Mouse (Mus musculus): ENCODE measurements at regions not wholly inside any gene's neighbourhood (a gene's known extent, or its start where the extent isn't known, plus 50 kb on each side); places are given as distances from the start of the nearest gene placed in this dataset.

- H3K4me2 ChIP-seq (ENCODE audit: low read length): no peak overlapping the region
- H3K9me3 ChIP-seq (ENCODE audit: control insufficient read depth, low read length): no peaks in the 10 kb centered on the region
- no peaks in the 10 kb centered on the region for H3K36me3 ChIP-seq (ENCODE audit: control insufficient read depth, insufficient read depth, low read length)
- H3K27me3 ChIP-seq (ENCODE audit: control insufficient read depth, insufficient read depth, low read length): no peaks in the 10 kb centered on the region
- ATAC-seq (ENCODE audit: low FRiP score, low TSS enrichment) (no peak), DNase-seq (no peak)
- no peak overlapping the region for H3K27ac ChIP-seq (replicated peaks; ENCODE audit: low read depth, low read length)
- WGBS: 81% methylated on average over 1 of the region's 1 CpGs
- H3K4me1 ChIP-seq (ENCODE audit: control insufficient read depth, insufficient read depth, low read length): no peaks in the 10 kb centered on the region
- H3K4me3 ChIP-seq (replicated peaks; ENCODE audit: low read depth, low read length): no peak overlapping the region
- H3K9ac ChIP-seq (replicated peaks; ENCODE audit: low read length): no peak overlapping the region
Observed at GRCm38 (mm10) chr3:82781464-82781863, 94.8 kb downstream of the Rbm46 start.

DNA sequence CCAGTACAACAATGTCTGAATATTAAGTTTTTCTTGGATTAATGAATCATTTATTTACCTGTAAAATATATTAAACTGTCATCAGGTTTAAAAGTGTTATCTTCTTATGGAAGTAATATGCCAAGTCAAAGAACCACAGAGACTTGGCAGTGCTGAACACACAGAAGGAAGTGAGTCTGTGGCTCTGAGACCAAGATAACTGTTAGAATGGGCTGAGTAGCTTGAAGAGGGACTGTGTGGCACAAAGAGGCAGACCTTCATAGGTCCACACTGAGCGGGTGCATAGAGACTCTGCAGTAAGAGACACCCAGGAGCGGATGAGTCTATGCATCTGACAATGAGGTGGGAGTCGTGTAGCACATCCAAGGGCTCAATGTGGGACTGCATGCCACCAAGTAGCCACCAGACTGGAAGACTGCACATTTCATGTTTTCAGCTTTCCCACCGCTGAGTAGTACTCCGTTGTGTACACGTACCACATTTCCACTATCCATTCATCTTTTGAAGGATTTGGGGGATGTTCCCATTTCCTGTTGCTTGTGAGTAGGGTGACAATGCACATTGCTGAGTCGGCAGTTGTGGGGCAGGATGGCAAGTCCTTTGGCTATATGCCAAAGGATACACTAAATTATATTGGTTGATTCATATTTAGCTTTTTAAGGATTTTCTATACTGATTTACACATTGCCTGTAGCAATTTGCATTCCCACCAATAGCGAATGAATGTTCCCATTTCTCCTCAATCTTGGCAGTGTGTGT is 105.6 kb downstream of the Rbm46 start:
- 93% methylated on average over 8 of the region's 8 CpGs for WGBS
- H3K27me3 ChIP-seq (ENCODE audit: control insufficient read depth, insufficient read depth, low read length): no peaks in the 10 kb centered on the region
- no peaks in the 10 kb centered on the region for H3K9me3 ChIP-seq (ENCODE audit: control insufficient read depth, low read length)
- H3K4me3 ChIP-seq (replicated peaks; ENCODE audit: low read depth, low read length): no peak overlapping the region
- ATAC-seq (ENCODE audit: low FRiP score, low TSS enrichment): no peak
- H3K4me2 ChIP-seq (ENCODE audit: low read length): no peak overlapping the region
- no peaks in the 10 kb centered on the region for H3K36me3 ChIP-seq (ENCODE audit: control insufficient read depth, insufficient read depth, low read length)
- H3K27ac ChIP-seq (replicated peaks; ENCODE audit: low read depth, low read length): no peak overlapping the region
- H3K4me1 ChIP-seq (ENCODE audit: control insufficient read depth, insufficient read depth, low read length): no peaks in the 10 kb centered on the region
- no peak overlapping the region for H3K9ac ChIP-seq (replicated peaks; ENCODE audit: low read length)
- no peak for DNase-seq

- no peak overlapping the region for H3K9ac ChIP-seq (replicated peaks; ENCODE audit: low read length)
- H3K36me3 ChIP-seq (ENCODE audit: control insufficient read depth, insufficient read depth, low read length): no peaks in the 10 kb centered on the region
- no peak overlapping the region for H3K27ac ChIP-seq (replicated peaks; ENCODE audit: low read depth, low read length)
- no peak for DNase-seq
- ATAC-seq (ENCODE audit: low FRiP score, low TSS enrichment): no peak
- no peak overlapping the region for H3K4me3 ChIP-seq (replicated peaks; ENCODE audit: low read depth, low read length)
- no peaks in the 10 kb centered on the region for H3K4me1 ChIP-seq (ENCODE audit: control insufficient read depth, insufficient read depth, low read length)
- H3K27me3 ChIP-seq (ENCODE audit: control insufficient read depth, insufficient read depth, low read length): no peaks in the 10 kb centered on the region
- no peak overlapping the region for H3K4me2 ChIP-seq (ENCODE audit: low read length)
- WGBS: 67% methylated on average over 5 of the region's 5 CpGs
- H3K9me3 ChIP-seq (ENCODE audit: control insufficient read depth, low read length): no peaks in the 10 kb centered on the region
Observed at GRCm38 (mm10) chr3:82767484-82767883, 108.8 kb downstream of the Rbm46 start.

DNA sequence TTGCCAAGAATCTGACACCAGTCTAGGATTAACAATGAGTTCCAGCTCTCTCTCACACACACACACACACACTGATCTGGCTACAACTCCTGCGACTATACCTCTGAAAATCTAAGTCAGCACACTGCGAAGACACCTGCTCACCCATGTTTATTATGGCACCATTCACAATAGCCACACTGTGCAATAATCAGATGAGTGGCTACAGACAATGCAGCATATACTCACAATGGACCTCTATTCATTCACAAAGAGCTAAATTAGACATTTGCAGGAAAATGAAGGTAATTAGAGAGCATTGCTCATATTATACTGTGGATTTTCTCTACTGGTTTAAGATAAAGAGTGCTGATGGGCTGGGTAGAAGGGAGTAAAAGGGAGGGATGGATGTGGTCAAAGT is 116.3 kb downstream of the Rbm46 start:
- Histone ChIP-seq H3K9ac (replicated peaks; ENCODE audit: low read length) (no peak overlapping the region), H3K27me3 (ENCODE audit: control insufficient read depth, insufficient read depth, low read length) (no peaks in the 10 kb centered on the region), H3K9me3 (ENCODE audit: control insufficient read depth, low read length) (no peaks in the 10 kb centered on the region; the same call in 1 of the 2 replicates), H3K36me3 (ENCODE audit: control insufficient read depth, insufficient read depth, low read length) (no peaks in the 10 kb centered on the region), H3K4me3 (replicated peaks; ENCODE audit: low read depth, low read length) (no peak overlapping the region), H3K27ac (replicated peaks; ENCODE audit: low read depth, low read length) (no peak overlapping the region), H3K4me2 (ENCODE audit: low read length) (no peak overlapping the region), H3K4me1 (ENCODE audit: control insufficient read depth, insufficient read depth, low read length) (no peaks in the 10 kb centered on the region)
- DNase-seq (no peak), ATAC-seq (ENCODE audit: low FRiP score, low TSS enrichment) (no peak)
- WGBS: 77% methylated on average over 2 of the region's 2 CpGs

- no peak for ATAC-seq (ENCODE audit: low FRiP score, low TSS enrichment)
- 74% methylated on average over 1 of the region's 1 CpGs for WGBS
- Histone ChIP-seq H3K27me3 (ENCODE audit: control insufficient read depth, insufficient read depth, low read length) (no peaks in the 10 kb centered on the region), H3K9ac (replicated peaks; ENCODE audit: low read length) (no peak overlapping the region), H3K9me3 (ENCODE audit: control insufficient read depth, low read length) (no peaks in the 10 kb centered on the region; the same call in 1 of the 2 replicates), H3K4me1 (ENCODE audit: control insufficient read depth, insufficient read depth, low read length) (no peaks in the 10 kb centered on the region), H3K27ac (replicated peaks; ENCODE audit: low read depth, low read length) (no peak overlapping the region), H3K4me2 (ENCODE audit: low read length) (no peak overlapping the region), H3K36me3 (ENCODE audit: control insufficient read depth, insufficient read depth, low read length) (no peaks in the 10 kb centered on the region), H3K4me3 (replicated peaks; ENCODE audit: low read depth, low read length) (no peak overlapping the region)
- no peak for DNase-seq
Observed at GRCm38 (mm10) chr3:82758967-82759366, 117.3 kb downstream of the Rbm46 start.

GRCm38 (mm10) chr3:82725546-82725945 is 150.7 kb downstream of the Rbm46 start:
- no peak for ATAC-seq (ENCODE audit: low FRiP score, low TSS enrichment)
- no peaks in the 10 kb centered on the region for H3K4me1 ChIP-seq (ENCODE audit: control insufficient read depth, insufficient read depth, low read length)
- WGBS: 33% methylated on average over 3 of the region's 3 CpGs
- no peaks in the 10 kb centered on the region for H3K36me3 ChIP-seq (ENCODE audit: control insufficient read depth, insufficient read depth, low read length)
- no peaks in the 10 kb centered on the region for H3K9me3 ChIP-seq (ENCODE audit: control insufficient read depth, low read length)
- H3K27ac ChIP-seq (replicated peaks; ENCODE audit: low read depth, low read length): no peak overlapping the region
- no peak overlapping the region for H3K4me2 ChIP-seq (ENCODE audit: low read length)
- peak; percentile 65 for DNase-seq
- no peak overlapping the region for H3K4me3 ChIP-seq (replicated peaks; ENCODE audit: low read depth, low read length)
- H3K27me3 ChIP-seq (ENCODE audit: control insufficient read depth, insufficient read depth, low read length): no peaks in the 10 kb centered on the region
- H3K9ac ChIP-seq (replicated peaks; ENCODE audit: low read length): no peak overlapping the region

DNA sequence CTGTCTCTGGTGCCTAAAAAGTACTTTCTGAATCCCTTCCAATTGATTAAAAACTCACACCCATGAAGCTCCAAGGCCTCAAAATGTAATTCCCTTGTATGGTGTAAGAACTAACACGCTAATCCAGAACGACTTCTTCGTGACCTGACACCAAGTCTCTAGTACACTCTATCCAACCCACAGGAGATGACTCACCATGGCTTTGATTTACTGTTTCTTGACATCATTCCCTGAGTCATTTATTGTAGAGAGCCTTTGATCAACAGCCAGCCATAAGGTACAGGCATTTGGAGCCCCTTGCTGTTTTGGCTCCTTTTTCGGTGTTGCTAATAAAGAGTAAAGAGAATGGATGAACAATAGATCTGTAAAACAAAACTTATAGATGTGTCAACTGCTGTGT is 159.7 kb upstream of the Npy2r start:
- H3K36me3 ChIP-seq (ENCODE audit: control insufficient read depth, insufficient read depth, low read length): no peaks in the 10 kb centered on the region
- no peaks in the 10 kb centered on the region for H3K27me3 ChIP-seq (ENCODE audit: control insufficient read depth, insufficient read depth, low read length)
- H3K4me1 ChIP-seq (ENCODE audit: control insufficient read depth, insufficient read depth, low read length): no peaks in the 10 kb centered on the region
- H3K9me3 ChIP-seq (ENCODE audit: control insufficient read depth, low read length): no peaks in the 10 kb centered on the region
- DNase-seq (no peak), ATAC-seq (ENCODE audit: low FRiP score, low TSS enrichment) (no peak)
- H3K9ac ChIP-seq (replicated peaks; ENCODE audit: low read length): no peak overlapping the region
- no peak overlapping the region for H3K4me3 ChIP-seq (replicated peaks; ENCODE audit: low read depth, low read length)
- H3K4me2 ChIP-seq (ENCODE audit: low read length): no peak overlapping the region
- WGBS: 96% methylated on average over 4 of the region's 4 CpGs
- H3K27ac ChIP-seq (replicated peaks; ENCODE audit: low read depth, low read length): no peak overlapping the region

GRCm38 (mm10) chr3:82692131-82692530 is 144.2 kb upstream of the Npy2r start:
- DNase-seq: no peak
- no peak overlapping the region for H3K27ac ChIP-seq (replicated peaks; ENCODE audit: low read depth, low read length)
- no peak for ATAC-seq (ENCODE audit: low FRiP score, low TSS enrichment)

DNA sequence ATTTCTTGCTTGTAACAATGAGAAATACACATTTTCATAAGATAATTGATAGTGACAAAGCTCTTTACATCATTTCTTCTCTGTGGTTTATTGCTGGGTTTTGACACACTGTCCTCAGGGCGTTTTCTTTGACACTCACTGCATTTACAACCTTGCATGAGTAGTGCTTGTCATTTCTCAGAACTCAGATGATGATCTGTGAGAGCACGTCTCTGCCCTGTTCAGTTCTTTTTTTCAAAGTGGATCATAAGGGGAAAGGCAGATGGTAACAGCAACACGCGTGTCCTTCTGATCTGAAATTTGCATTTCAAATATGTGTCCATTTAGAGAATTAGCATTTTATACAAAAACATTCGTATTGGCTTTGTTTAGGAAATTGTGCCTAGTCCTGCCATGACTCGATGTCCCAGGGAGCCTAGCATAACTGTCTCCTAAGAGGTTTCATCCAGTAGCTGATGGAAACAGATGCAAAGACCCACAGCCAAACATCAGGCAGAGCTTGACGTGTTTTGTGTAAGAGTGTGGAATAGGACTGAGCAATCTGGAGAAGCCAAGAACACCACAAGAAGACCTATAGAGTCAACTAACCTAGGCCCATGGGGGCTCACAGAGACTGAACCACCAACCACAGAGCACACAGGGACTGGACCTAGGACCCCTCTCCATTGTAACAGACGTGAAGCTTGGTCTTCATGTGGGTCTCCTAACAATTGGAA is 108.4 kb upstream of the Npy2r start:
- H3K4me2 ChIP-seq (ENCODE audit: low read length): no peak overlapping the region
- no peaks in the 10 kb centered on the region for H3K4me1 ChIP-seq (ENCODE audit: control insufficient read depth, insufficient read depth, low read length)
- no peak overlapping the region for H3K4me3 ChIP-seq (replicated peaks; ENCODE audit: low read depth, low read length)
- H3K27ac ChIP-seq (replicated peaks; ENCODE audit: low read depth, low read length): no peak overlapping the region
- H3K9ac ChIP-seq (replicated peaks; ENCODE audit: low read length): no peak overlapping the region
- DNase-seq (peak; percentile 32), ATAC-seq (ENCODE audit: low FRiP score, low TSS enrichment) (peak; percentile 42; the same call in 1 of the 2 replicates)
- WGBS: 54% methylated on average over 8 of the region's 8 CpGs
- no peaks in the 10 kb centered on the region for H3K36me3 ChIP-seq (ENCODE audit: control insufficient read depth, insufficient read depth, low read length)
- no peaks in the 10 kb centered on the region for H3K27me3 ChIP-seq (ENCODE audit: control insufficient read depth, insufficient read depth, low read length)
- no peaks in the 10 kb centered on the region for H3K9me3 ChIP-seq (ENCODE audit: control insufficient read depth, low read length)

More at GRCm38 (mm10) chr3:82692131-82692530, 144.2 kb upstream of the Npy2r start:
- Histone ChIP-seq H3K4me2 (ENCODE audit: low read length) (no peak overlapping the region), H3K9ac (replicated peaks; ENCODE audit: low read length) (no peak overlapping the region), H3K4me3 (replicated peaks; ENCODE audit: low read depth, low read length) (no peak overlapping the region), H3K9me3 (ENCODE audit: control insufficient read depth, low read length) (no peaks in the 10 kb centered on the region), H3K27me3 (ENCODE audit: control insufficient read depth, insufficient read depth, low read length) (no peaks in the 10 kb centered on the region), H3K36me3 (ENCODE audit: control insufficient read depth, insufficient read depth, low read length) (no peaks in the 10 kb centered on the region), H3K4me1 (ENCODE audit: control insufficient read depth, insufficient read depth, low read length) (no peaks in the 10 kb centered on the region)
- 89% methylated on average over 2 of the region's 2 CpGs for WGBS
